Mouse (Mus musculus): ENCODE data around the gene Fam163a. TPM values are rescaled to one million over a fixed set of nuclear protein-coding genes. Genes with fewer than 3 reads are reported as not detected.

Fam163a gene
- total and polyA plus RNA-seq, 3 experiments = not detected

GRCm38 (mm10) chr1:156087586-156087985 is 117.2 kb downstream of the Fam163a start:
- TF ChIP-seq E2F4 (IDR thresholded peaks at IDR 0.05; ENCODE audit: borderline replicate concordance, low read depth, low read length) (no peak), CHD1 (IDR thresholded peaks at IDR 0.05; ENCODE audit: low read depth, low read length) (no peak), NRF1 (IDR thresholded peaks at IDR 0.05; ENCODE audit: insufficient read depth, low read depth, low read length, poor library complexity, severe bottlenecking) (no peak), KAT2A (conservative IDR thresholded peaks at IDR 0.05; ENCODE audit: low read depth, low read length) (no peak), SMC3 (IDR thresholded peaks at IDR 0.05; ENCODE audit: low read depth, low read length) (no peak), POLR2AphosphoS2 (IDR thresholded peaks at IDR 0.05; ENCODE audit: low read length) (no peak), BHLHE40 (IDR thresholded peaks at IDR 0.05; ENCODE audit: borderline replicate concordance, low read depth, low read length) (no peak), HCFC1 (IDR thresholded peaks at IDR 0.05; ENCODE audit: low read depth, low read length) (no peak), ZNF384 (IDR thresholded peaks at IDR 0.05; ENCODE audit: low read depth, low read length) (no peak), ZKSCAN1 (IDR thresholded peaks at IDR 0.05; ENCODE audit: low read depth, low read length) (no peak), MXI1 (IDR thresholded peaks at IDR 0.05; ENCODE audit: low read depth, low read length) (no peak), CHD2 (IDR thresholded peaks at IDR 0.05; ENCODE audit: low read length) (no peak), MYB (IDR thresholded peaks at IDR 0.05; ENCODE audit: low read depth, low read length) (no peak), SIN3A (IDR thresholded peaks at IDR 0.05; ENCODE audit: low read length) (no peak)
- peaks cover 0 to 8% of the 10 kb centered on the region in 2 experiments; a peak in 2 of 4 replicates for H3K4me1 ChIP-seq (ENCODE audit: control insufficient read depth in 1 of 2, insufficient read depth in 2 of 2, low read length in 2 of 2)
- DNase-seq (ENCODE audit: low read depth, low spot score) = no peak

GRCm38 (mm10) chr1:156085770-156086169 is 119.1 kb downstream of the Fam163a start:
- no peak overlapping the region for H3K4me3 ChIP-seq (ENCODE audit: control insufficient read depth in 1 of 2, insufficient read depth in 1 of 2, low read depth in 2 of 2, low read length in 2 of 2)
- no peaks in the 10 kb centered on the region for H3K9me3 ChIP-seq (replicated peaks; ENCODE audit: insufficient read depth, low read length)
- H3K79me2 ChIP-seq (ENCODE audit: control insufficient read depth, insufficient read depth, low read length, poor library complexity) = no peaks in the 10 kb centered on the region
- H3K36me3 ChIP-seq (ENCODE audit: control insufficient read depth in 1 of 2, insufficient read depth in 2 of 2, low read length in 2 of 2) = no peaks in the 10 kb centered on the region
- H3K9ac ChIP-seq (ENCODE audit: control insufficient read depth, low read depth, low read length, poor library complexity, severe bottlenecking) = no peak overlapping the region
- peaks cover 0 to 5% of the 10 kb centered on the region in 2 experiments; a peak in 1 of 4 replicates for H3K4me1 ChIP-seq (ENCODE audit: control insufficient read depth in 1 of 2, insufficient read depth in 2 of 2, low read length in 2 of 2)
- peak; percentile 81 for DNase-seq (ENCODE audit: low read depth, low spot score)
- no peak for TF ChIP-seq USF1 (IDR thresholded peaks at IDR 0.05; ENCODE audit: low read depth, low read length)
- peak; percentile 95 for TF ChIP-seq ZC3H11A (IDR thresholded peaks at IDR 0.05; ENCODE audit: low read depth, low read length)
- TF ChIP-seq TBP (IDR thresholded peaks at IDR 0.05; ENCODE audit: low read depth, low read length) = no peak
- peak; percentile 32 to 90 (median 76) for TF ChIP-seq CTCF (IDR thresholded peaks at IDR 0.05 in 2 of 3, conservative IDR thresholded peaks at IDR 0.05 in 1 of 3; ENCODE audit: control insufficient read depth in 1 of 3, insufficient read depth in 1 of 3, low read depth in 2 of 3, low read length in 3 of 3, poor library complexity in 1 of 3, severe bottlenecking in 1 of 3)
- TF ChIP-seq SMC3 (IDR thresholded peaks at IDR 0.05; ENCODE audit: low read depth, low read length) = peak; percentile 96
- peak; percentile 48; the same call in 1 of the 2 replicates for TF ChIP-seq SIN3A (IDR thresholded peaks at IDR 0.05; ENCODE audit: low read length)
- no peak for TF ChIP-seq MEF2A (IDR thresholded peaks at IDR 0.05; ENCODE audit: extremely low read depth, insufficient replicate concordance, low read depth, low read length, poor library complexity, severe bottlenecking)
- TF ChIP-seq GABPA (IDR thresholded peaks at IDR 0.05; ENCODE audit: low read depth, low read length) = no peak
- no peak for TF ChIP-seq USF2 (IDR thresholded peaks at IDR 0.05; ENCODE audit: borderline replicate concordance in 1 of 2, insufficient read depth in 1 of 2, low read depth in 1 of 2, low read length in 2 of 2)
- no peak for TF ChIP-seq MAX (IDR thresholded peaks at IDR 0.05; ENCODE audit: low read length)
- TF ChIP-seq MAFK (IDR thresholded peaks at IDR 0.05; ENCODE audit: borderline replicate concordance, low read depth, low read length) = no peak
- no peak for TF ChIP-seq E2F4 (IDR thresholded peaks at IDR 0.05; ENCODE audit: borderline replicate concordance, low read depth, low read length)
- TF ChIP-seq ELF1 (IDR thresholded peaks at IDR 0.05; ENCODE audit: low read depth, low read length) = no peak
- TF ChIP-seq MXI1 (IDR thresholded peaks at IDR 0.05; ENCODE audit: low read depth, low read length) = no peak
- TF ChIP-seq RAD21 (IDR thresholded peaks at IDR 0.05; ENCODE audit: low read depth, low read length) = peak; percentile 93
- TF ChIP-seq POLR2AphosphoS2 (IDR thresholded peaks at IDR 0.05; ENCODE audit: low read length) = no peak
- no peak for TF ChIP-seq EP300 (IDR thresholded peaks at IDR 0.05; ENCODE audit: low read depth in 1 of 2, low read length in 2 of 2)
- no peaks in the 10 kb centered on the region for H3K27me3 ChIP-seq (ENCODE audit: control insufficient read depth in 1 of 2, insufficient read depth in 2 of 2, low read length in 2 of 2)
- H3K27ac ChIP-seq (ENCODE audit: control insufficient read depth, low read depth, low read length) = no peak overlapping the region

More at GRCm38 (mm10) chr1:156087586-156087985, 117.2 kb downstream of the Fam163a start:
- H3K27ac ChIP-seq (ENCODE audit: control insufficient read depth, low read depth, low read length) = no peak overlapping the region
- no peak overlapping the region for H3K4me3 ChIP-seq (ENCODE audit: control insufficient read depth in 1 of 2, insufficient read depth in 1 of 2, low read depth in 2 of 2, low read length in 2 of 2)
- no peak overlapping the region for H3K9ac ChIP-seq (ENCODE audit: control insufficient read depth, low read depth, low read length, poor library complexity, severe bottlenecking)
- H3K9me3 ChIP-seq (replicated peaks; ENCODE audit: insufficient read depth, low read length) = no peaks in the 10 kb centered on the region
- no peaks in the 10 kb centered on the region for H3K79me2 ChIP-seq (ENCODE audit: control insufficient read depth, insufficient read depth, low read length, poor library complexity)
- peaks cover 0 to 5% of the 10 kb centered on the region in 2 experiments; a peak in 2 of 4 replicates for H3K36me3 ChIP-seq (ENCODE audit: control insufficient read depth in 1 of 2, insufficient read depth in 2 of 2, low read length in 2 of 2)
- no peaks in the 10 kb centered on the region for H3K27me3 ChIP-seq (ENCODE audit: control insufficient read depth in 1 of 2, insufficient read depth in 2 of 2, low read length in 2 of 2)
